Mouse (Mus musculus) liver, embryonic 12.5 days (tissue): ENCODE data around the gene Kcnq4. TPM values are rescaled to one million over a fixed set of nuclear protein-coding genes. Genes with fewer than 3 reads are reported as not detected.

Experiments used
- microRNA counts: library from miRNA; unstranded; fragments of <30 nt; microRNA quantifications from one replicate; lab custom pipeline; 2017
- microRNA-seq: library from miRNA; unstranded; fragments of <30 nt; microRNA quantifications from one replicate; pipeline ENCODE4, GENCODE M21; 2017
- polyA plus RNA-seq: library from polyadenylated mRNA; unstranded; fragments of >200 nt; fragmentation: Nextera tagmentation; extraction: Ambion mirVana; gene quantifications from 2 replicates; pipeline ENCODE4 v1.2.1, GENCODE M21; 2016

The Kcnq4 gene
- polyA plus RNA-seq, 1 experiment from 2014 or later: 0.20 TPM

MicroRNA genes within 50 kb of the gene (microRNA counts, 519-probe panel; counts per million panel counts)
- microRNA mmu-miR-30e (lab: Ali Mortazavi, UCI): 582 counts per million, percentile 70 among the panel's probes with 10 or more counts

Small RNAs within 50 kb of the gene (microRNA-seq; reads per million reads assigned to microRNA genes)
- gene Mir30c-1 (122 reads per million, percentile 48 among the genes with 10 or more reads in this experiment), gene Mir30e (not detected), gene Mir30f (not detected)

Other genes starting within 250 kb of the Kcnq4 start
- gene Slfnl1, start 216.4 kb downstream of the Kcnq4 start, polyA plus RNA-seq: not detected in 2 replicates
- gene Ctps, start 178.3 kb downstream of the Kcnq4 start, polyA plus RNA-seq: 75.0 and 75.8 TPM in 2 replicates
- not detected in 2 replicates for gene Gm8439, start 159.9 kb downstream of the Kcnq4 start, polyA plus RNA-seq
- gene Cited4, start 82.0 kb downstream of the Kcnq4 start, polyA plus RNA-seq: 286 and 295 TPM in 2 replicates
- gene Nfyc, start 83.0 kb upstream of the Kcnq4 start, polyA plus RNA-seq: 64.2 and 66.4 TPM in 2 replicates
- 0.23 and 0.30 TPM in 2 replicates for gene Rims3, start 106.2 kb upstream of the Kcnq4 start, polyA plus RNA-seq
- 9.8 and 11.7 TPM in 2 replicates for gene Exo5, start 176.4 kb upstream of the Kcnq4 start, polyA plus RNA-seq
- gene Zfp69, start 203.1 kb upstream of the Kcnq4 start, polyA plus RNA-seq: 3.1 and 3.5 TPM in 2 replicates